Mouse (Mus musculus) left cerebral cortex, postnatal 36 days (tissue): ENCODE data around the gene Pla2g6. TPM values are rescaled to one million over a fixed set of nuclear protein-coding genes. Genes with fewer than 3 reads are reported as not detected.

Experiments
- DNase-seq, 2 experiments: peaks; one replicate each; pipeline ENCODE4 v3.0.0; 2021 to 2022; ENCODE audit warnings: low spot score in 2 of 2, mixed read lengths in 1 of 2
- intact Hi-C: fragments of 180-260 bp; cut with DNase I; formaldehyde crosslinking; loops from one replicate; pipeline ENCODE4 v1.15.1; 2025
- microRNA-seq: library from miRNA; unstranded; fragments of <30 nt; microRNA quantifications from one replicate; pipeline ENCODE4 v1.2.0, GENCODE M21; 2022
- total RNA-seq, 2 experiments: library from RNA; stranded (reverse); gene quantifications; 2 replicates each; pipeline ENCODE4 v1.2.3; 2021

The Pla2g6 gene
- total RNA-seq, 2 experiments from 2014 or later = 21.7 to 25.9 TPM

DNA sequence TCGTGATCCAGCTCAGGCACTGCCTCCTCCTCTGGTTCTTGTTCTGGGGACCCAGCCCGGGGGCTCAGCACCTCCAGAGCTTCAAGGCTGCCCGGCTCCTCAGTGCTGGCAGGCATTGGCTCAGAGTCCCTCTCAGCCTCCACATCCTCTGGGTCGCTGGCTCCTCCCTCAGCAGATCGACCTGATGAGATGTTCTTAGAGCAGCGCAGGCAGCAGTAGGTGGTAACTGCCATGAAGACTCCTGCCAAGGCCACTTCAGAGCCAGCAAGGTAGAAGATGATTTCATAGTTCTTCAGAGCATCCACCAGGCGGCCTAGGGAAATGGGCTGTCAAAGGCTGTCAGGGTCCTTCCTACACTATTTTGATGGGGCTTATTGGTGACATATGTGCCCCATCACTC, 77.0 kb downstream of the Pla2g6 start:
- no peak for DNase-seq

DNA sequence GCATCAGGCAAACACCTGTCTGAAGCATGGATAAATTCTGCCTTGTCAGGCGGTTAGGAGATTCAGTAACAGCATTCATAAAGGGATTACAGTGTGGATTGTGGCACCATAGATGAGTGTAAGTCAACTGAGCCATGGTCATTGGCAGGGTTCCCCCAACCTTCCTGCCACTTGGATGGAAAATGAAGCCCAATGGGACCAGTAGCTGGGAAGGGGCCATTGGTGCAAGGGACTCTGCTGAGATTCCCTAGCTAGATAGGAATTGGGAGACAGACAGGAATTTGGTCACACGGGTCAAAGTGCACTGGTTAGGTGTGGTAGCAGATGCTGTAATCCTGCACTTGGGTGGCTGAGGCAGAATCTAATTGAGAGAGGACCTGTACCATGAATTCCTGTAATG, 78.0 kb downstream of the Pla2g6 start:
- intact Hi-C loops = no loop called here
- DNase-seq = no peak

More for the DNA sequence above, 77.0 kb downstream of the Pla2g6 start:
- intact Hi-C loops = no loop called here

DNA sequence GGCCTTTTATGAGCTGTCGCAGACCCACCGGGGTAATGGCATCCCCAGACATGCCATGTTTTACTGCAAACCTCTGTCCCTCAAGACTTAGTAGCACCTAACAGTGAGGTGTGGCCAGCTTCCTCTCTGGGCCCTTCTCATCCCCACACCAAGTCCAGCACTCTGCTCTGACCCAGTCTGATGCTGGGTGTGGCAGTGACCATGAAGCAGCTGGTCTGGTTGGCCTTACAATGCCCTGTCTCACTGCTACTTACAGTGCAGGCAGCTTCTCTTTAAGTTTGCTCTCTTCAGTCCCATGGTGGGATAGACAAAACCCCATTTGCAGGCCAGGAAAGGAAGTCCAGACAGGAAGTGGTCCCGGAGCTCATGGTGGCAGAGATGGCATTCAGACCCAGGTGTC, 82.9 kb downstream of the Pla2g6 start:
- intact Hi-C loops = loop anchor here (10.0 kb wide), 1 partner anchor 359 kb away; the partner anchor contains the start of gene Dmc1
- DNase-seq = no peak

DNA sequence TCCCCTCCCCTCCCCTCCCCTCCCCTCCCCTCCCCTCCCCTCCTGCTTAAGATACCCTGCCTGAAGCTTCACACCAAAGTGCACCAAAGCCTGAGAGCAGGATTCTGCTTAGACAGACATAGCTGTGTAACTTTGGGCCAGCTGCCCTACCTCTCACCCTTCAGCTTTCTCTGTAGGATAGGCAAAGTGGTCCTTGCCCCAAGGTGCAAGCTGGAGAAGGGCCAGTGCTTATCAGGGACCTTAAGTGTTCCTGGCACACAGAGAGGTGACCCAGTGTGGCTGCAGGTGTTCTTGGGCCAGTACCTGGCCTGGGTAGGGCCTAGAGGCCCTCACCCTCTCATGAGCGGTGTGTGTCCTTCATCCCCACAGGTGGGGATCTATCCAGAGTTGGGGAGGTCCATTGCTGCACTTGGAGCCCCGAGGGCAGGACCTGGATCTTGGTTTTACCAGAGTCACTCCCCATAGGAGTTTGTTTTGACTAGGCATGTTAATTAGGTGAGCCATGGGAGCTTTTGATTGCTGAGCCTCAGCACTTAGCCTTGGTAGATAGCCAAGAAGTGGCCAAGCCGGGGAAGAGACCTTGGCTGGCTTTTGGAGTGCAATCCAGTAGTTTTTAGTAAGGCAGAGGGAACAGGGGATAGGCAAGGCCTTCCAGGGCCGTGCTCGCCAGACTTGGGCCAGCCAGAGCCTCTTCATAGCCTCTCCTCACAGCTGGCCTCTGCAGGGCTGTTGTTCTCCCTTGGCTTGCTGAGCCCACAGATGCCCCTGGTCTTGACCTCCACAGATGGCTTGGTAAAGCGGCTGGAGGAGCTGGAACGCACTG, 83.9 kb downstream of the Pla2g6 start:
- no peak for DNase-seq
- intact Hi-C loops = loop anchor here (10.0 kb wide), 1 partner anchor 361 kb away; the partner anchor contains the start of gene Dmc1

DNA sequence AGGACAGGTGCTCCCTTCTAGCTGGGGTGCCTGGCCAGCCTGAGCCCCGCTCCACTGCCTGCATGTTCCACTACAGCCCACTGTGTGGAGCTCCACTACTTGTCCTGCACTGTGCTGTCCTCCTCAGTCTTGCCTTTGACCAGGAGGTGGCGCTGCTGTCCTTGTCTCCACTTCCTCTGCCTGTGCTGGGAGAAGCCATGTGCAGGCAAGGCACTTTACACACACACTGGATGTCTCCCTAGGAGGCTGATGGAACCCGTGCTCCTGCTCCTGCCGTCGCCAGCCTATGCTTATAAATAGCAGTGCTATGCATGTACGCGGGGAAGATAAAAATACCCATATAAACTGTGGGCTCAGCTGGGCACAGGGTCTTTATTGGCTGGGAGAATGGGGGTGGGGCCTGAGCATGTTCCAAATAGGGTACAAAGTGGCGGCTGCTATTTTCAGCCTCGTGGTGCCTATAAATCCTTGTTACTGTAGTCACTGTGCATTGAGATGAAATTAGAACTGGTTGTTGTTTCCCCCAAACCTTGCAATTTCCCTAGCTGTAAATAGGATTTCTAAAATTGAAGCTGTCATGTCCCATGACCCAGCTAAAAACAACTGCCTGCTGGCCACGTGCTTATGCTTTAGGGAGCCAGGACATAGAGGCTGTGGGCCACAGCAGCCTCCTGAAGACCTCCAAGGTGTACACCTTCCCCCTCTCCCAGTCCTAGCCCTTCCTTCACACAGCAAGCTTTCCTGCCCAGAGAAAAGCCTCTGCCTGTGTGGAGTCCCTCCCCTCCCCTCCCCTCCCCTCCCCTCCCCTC, 84.8 kb downstream of the Pla2g6 start:
- DNase-seq = peak; percentile 98 to 99
- intact Hi-C loops = loop anchor here (1.0 to 10.0 kb wide), 2 partner anchors 224 to 361 kb away; partner anchors contain the start of gene Dmc1

DNA sequence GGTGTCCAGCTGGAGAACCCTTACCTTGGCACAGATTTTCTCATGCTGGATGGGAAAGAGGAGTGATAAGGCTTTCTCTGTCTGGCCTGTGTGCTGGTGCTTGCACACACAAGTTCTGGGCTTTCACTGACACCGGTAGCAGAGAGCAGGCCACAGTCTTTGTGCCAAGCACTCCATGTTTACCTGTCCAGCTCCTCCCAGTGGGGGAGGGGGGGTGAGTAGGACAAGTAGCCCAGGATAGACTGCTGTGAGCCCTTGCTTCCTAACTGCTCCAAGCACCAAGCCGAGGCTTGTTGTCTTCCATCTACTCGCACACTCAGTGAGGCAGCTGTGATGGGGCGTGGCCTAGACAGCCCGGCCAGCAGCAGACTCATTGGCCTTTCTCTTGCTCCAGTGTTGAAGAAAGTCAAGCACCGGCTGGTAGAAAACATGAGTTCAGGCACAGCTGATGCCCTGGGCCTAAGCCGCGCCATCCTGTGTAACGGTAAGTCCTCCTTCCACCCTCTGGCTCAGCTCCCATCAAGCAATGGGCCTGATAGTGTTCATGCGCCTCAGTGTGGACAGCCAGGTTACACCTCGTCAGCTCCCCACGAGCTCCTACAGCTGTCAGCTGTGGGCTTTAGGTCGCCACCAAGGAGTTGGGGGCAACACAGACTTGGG, 85.5 kb downstream of the Pla2g6 start:
- no peak for DNase-seq
- intact Hi-C loops = loop anchor here (1.0 to 10.0 kb wide), 2 partner anchors 225 to 362 kb away; partner anchors contain the start of gene Dmc1

DNA sequence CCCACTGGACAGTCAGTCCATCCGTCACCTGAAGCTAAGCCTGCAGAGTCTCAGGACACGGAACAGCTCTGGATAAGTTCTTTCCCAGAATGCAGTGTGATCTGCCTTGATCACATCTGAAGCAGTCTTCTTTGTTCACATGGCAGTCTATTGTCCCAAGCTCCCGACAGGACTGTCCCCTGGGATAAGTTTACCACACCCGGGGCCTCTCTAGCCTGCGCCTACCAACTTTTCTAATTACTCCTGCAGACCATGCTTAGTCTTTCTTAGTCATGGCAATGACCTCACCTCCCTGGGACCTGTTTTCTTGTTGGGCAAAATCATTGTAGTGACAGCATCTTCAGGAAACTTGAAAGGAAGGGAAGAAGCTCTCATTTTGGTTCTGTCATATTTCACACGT, 90.2 kb downstream of the Pla2g6 start:
- no peak for DNase-seq
- intact Hi-C loops = no loop called here

Small RNA genes lying within 50 kb of the gene (microRNA-seq; reads per million reads assigned to microRNA genes)
- gene Mir1943 = 1.8 reads per million

Other genes with a start within 250 kb of the Pla2g6 start
- 10 to 100 TPM; 26.8 to 28.0 TPM for gene Micall1, start 219.5 kb downstream of the Pla2g6 start, total RNA-seq
- gene Polr2f, start 187.4 kb downstream of the Pla2g6 start, total RNA-seq = 100 to 1,000 TPM in 1 of 2 experiments, 10 to 100 TPM in 1; 95.2 to 109 TPM
- 10 to 100 TPM; 12.6 to 13.2 TPM for gene 1700088E04Rik, start 187.1 kb downstream of the Pla2g6 start, total RNA-seq
- gene Sox10, start 163.2 kb downstream of the Pla2g6 start, total RNA-seq = 10 to 100 TPM; 29.2 to 29.8 TPM
- gene Pick1, start 99.2 kb downstream of the Pla2g6 start, total RNA-seq = 10 to 100 TPM; 48.9 to 50.4 TPM
- 1 to 10 TPM in 1 of 2 experiments, under 1 TPM in 1; 0.20 to 1.2 TPM for gene Gm49486, start 99.0 kb downstream of the Pla2g6 start, total RNA-seq
- under 1 TPM in 1 of 2 experiments, not detected in 1; 0.17 TPM for gene Slc16a8, start 73.6 kb downstream of the Pla2g6 start, total RNA-seq
- gene Baiap2l2, start 42.9 kb downstream of the Pla2g6 start, total RNA-seq = 1 to 10 TPM; 3.5 to 4.5 TPM
- 1 to 10 TPM; 1.6 to 2.0 TPM for gene Maff, start 18.2 kb upstream of the Pla2g6 start, total RNA-seq
- gene Tmem184b, start 75.2 kb upstream of the Pla2g6 start, total RNA-seq = 10 to 100 TPM; 67.6 to 73.5 TPM
- gene Csnk1e, start 127.2 kb upstream of the Pla2g6 start, total RNA-seq = 100 to 1,000 TPM; 135 to 154 TPM
- gene Kcnj4, start 176.9 kb upstream of the Pla2g6 start, total RNA-seq = 100 to 1,000 TPM; 207 to 223 TPM
- 1 to 10 TPM in 1 of 2 experiments, under 1 TPM in 1; 0.59 to 1.1 TPM for gene Kdelr3, start 188.0 kb upstream of the Pla2g6 start, total RNA-seq
- 100 to 1,000 TPM; 265 to 366 TPM for gene Ddx17, start 218.4 kb upstream of the Pla2g6 start, total RNA-seq